In genomic region chr9:105032572-105032971, GRCm38 (mm10) we compare ENCODE assay signal across 17 mouse cellular contexts. TPM values are rescaled to one million over a fixed set of nuclear protein-coding genes. Genes with fewer than 3 reads are reported as not detected.
A peak's percentile ranks its signal among the peaks of the same experiment; 100 is the strongest.
DNase-seq lines count a peak whose midpoint lies in the region; ATAC-seq lines count a peak whose summit lies in the region.
"Had no signal": no experiment of that assay in that cellular context is flagged by ENCODE, and none has a peak within 500 bp of the region (broad histone marks: within the 10 kb centered on the region; RNA-seq: fewer than 3 reads in every experiment).

No protein-coding gene starts in this region.

- peak; percentile 28 for DNase-seq in forebrain, embryonic 14.5 days (ENCODE audit: low spot score)
- peak; percentile 58 for DNase-seq in left cerebral cortex, postnatal 4 days
- no peak for DNase-seq in left cerebral cortex, postnatal 10 days (ENCODE audit: extremely low spot score in 1 of 2, low spot score in 2 of 2)
- peak; percentile 5 for DNase-seq in NIH3T3 (ENCODE audit: low read depth)
- DNase-seq in gastrocnemius, adult 8-10 months (ENCODE audit: low spot score in 2 of 2): no peak
- DNase-seq: adrenal gland, postnatal 10 days; cerebellum, adult 11-12 months; cerebellum, postnatal 25 days; forebrain, postnatal 0 days; gastrocnemius, postnatal 25 days; heart, postnatal 10 days; heart, postnatal 4 days had no signal

- no peak overlapping the region for H3K4me2 ChIP-seq in forebrain, embryonic 14.5 days (ENCODE audit: low read length)
- no peak overlapping the region for H3K4me2 ChIP-seq in forebrain, embryonic 15.5 days (replicated peaks)
- H3K4me2 ChIP-seq: embryonic facial prominence, embryonic 12.5 days; hindbrain, embryonic 13.5 days had no signal

- no peaks in the 10 kb centered on the region for H3K27me3 ChIP-seq in forebrain, embryonic 14.5 days (replicated peaks; ENCODE audit: control insufficient read depth, insufficient read depth, low read length)
- no peaks in the 10 kb centered on the region for H3K27me3 ChIP-seq in forebrain, embryonic 15.5 days
- H3K27me3 ChIP-seq: embryonic facial prominence, embryonic 12.5 days; hindbrain, embryonic 13.5 days had no signal

- H3K4me1 ChIP-seq in forebrain, embryonic 14.5 days (ENCODE audit: control insufficient read depth, insufficient read depth, low read length): no peaks in the 10 kb centered on the region
- H3K4me1 ChIP-seq in forebrain, embryonic 15.5 days: no peaks in the 10 kb centered on the region
- H3K4me1 ChIP-seq: embryonic facial prominence, embryonic 12.5 days; hindbrain, embryonic 13.5 days had no signal

- no peaks in the 10 kb centered on the region for H3K9me3 ChIP-seq in forebrain, embryonic 14.5 days (replicated peaks; ENCODE audit: control insufficient read depth, low read length)
- no peaks in the 10 kb centered on the region for H3K9me3 ChIP-seq in forebrain, embryonic 15.5 days
- H3K9me3 ChIP-seq: embryonic facial prominence, embryonic 12.5 days; hindbrain, embryonic 13.5 days had no signal

- H3K27ac ChIP-seq in forebrain, embryonic 14.5 days (ENCODE audit: low read depth, low read length): no peak overlapping the region
- H3K27ac ChIP-seq in forebrain, embryonic 15.5 days (replicated peaks): no peak overlapping the region
- H3K27ac ChIP-seq: embryonic facial prominence, embryonic 12.5 days; hindbrain, embryonic 13.5 days had no signal

- no peak for ATAC-seq in forebrain, embryonic 14.5 days
- no peak for ATAC-seq in forebrain, embryonic 15.5 days (replicated peaks)
- ATAC-seq: forebrain, postnatal 0 days; inflammation-experienced regulatory T-cells, adult 6 months; intestine, postnatal 0 days had no signal

- no peaks in the 10 kb centered on the region for H3K36me3 ChIP-seq in forebrain, embryonic 14.5 days (ENCODE audit: control insufficient read depth, insufficient read depth, low read length)
- H3K36me3 ChIP-seq in forebrain, embryonic 15.5 days: no peaks in the 10 kb centered on the region
- H3K36me3 ChIP-seq: embryonic facial prominence, embryonic 12.5 days; hindbrain, embryonic 13.5 days had no signal

- no peak overlapping the region for H3K4me3 ChIP-seq in forebrain, embryonic 14.5 days (ENCODE audit: low read depth, low read length)
- H3K4me3 ChIP-seq in forebrain, embryonic 15.5 days: no peak overlapping the region
- H3K4me3 ChIP-seq: embryonic facial prominence, embryonic 12.5 days; hindbrain, embryonic 13.5 days had no signal

- WGBS in forebrain, embryonic 14.5 days: 56% methylated on average over 9 of the region's 9 CpGs
- 50% methylated on average over 9 of the region's 9 CpGs for WGBS in forebrain, embryonic 15.5 days

- intact Hi-C loops in left cerebral cortex, postnatal 4 days (cut with DNase I): no loop called here
- intact Hi-C loops in left cerebral cortex, postnatal 10 days (cut with DNase I): no loop called here

- H3K9ac ChIP-seq in forebrain, embryonic 14.5 days (ENCODE audit: low read length): no peak overlapping the region
- H3K9ac ChIP-seq in forebrain, embryonic 15.5 days (replicated peaks): no peak overlapping the region
- H3K9ac ChIP-seq: embryonic facial prominence, embryonic 12.5 days; forebrain, postnatal 0 days; hindbrain, embryonic 13.5 days had no signal

RNA-seq across cellular contexts. Expression of gene Mrpl3, which starts 20.5 kb away (rescaled TPM):
- polyA plus RNA-seq in forebrain, embryonic 14.5 days (2014; fragmentation: Nextera tagmentation; extraction: Ambion mirVana): 106 and 108 TPM in 2 replicates
- 98.6 and 103 TPM in 2 replicates for polyA plus RNA-seq in forebrain, embryonic 15.5 days (2015; fragmentation: Nextera tagmentation; extraction: Ambion mirVana)
- total RNA-seq in left cerebral cortex, postnatal 4 days (2021): 10 to 100 TPM; 73.7 to 76.5 TPM
- 10 to 100 TPM; 81.6 to 83.4 TPM for total RNA-seq in left cerebral cortex, postnatal 10 days (2021)
- total RNA-seq in gastrocnemius, adult 8-10 months (2022): 10 to 100 TPM; 65.9 to 76.9 (median 73.6) TPM

Comparison
In these comparisons a context has a peak if more than half of its experiments do, and no peak if none do; other contexts are left out.
1. DNase-seq: peak in forebrain, embryonic 14.5 days (single experiment), left cerebral cortex, postnatal 4 days (single experiment) and NIH3T3 (single experiment); none in left cerebral cortex, postnatal 10 days (0 of 2) and gastrocnemius, adult 8-10 months (0 of 2).